In the genomic region with DNA sequence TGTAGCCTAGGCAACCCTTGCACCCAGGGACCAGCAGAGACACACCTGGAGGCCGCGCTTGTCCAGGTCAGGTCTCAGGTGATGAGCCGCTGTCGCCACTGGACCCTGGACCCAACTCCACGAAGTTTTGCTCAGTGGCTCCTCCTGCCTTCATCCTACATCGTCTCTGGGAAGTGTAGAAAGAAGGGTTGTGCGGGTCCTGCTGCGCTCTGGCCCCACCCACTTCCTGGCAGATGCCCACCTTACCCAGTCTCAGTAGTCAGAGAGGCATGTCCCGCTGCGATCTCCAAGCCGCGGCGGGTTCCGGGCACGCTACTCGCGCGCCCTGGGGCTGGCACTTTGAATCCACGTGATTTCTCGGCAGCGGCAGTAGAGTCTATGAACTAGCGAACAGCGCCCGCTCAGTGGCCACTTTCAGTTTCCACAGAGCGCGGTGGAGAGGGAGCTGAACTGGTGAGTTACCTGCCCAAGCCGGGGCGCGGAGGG, we compare ENCODE assay signal across 8 mouse cellular contexts. TPM values are rescaled to one million over a fixed set of nuclear protein-coding genes. Genes with fewer than 3 reads are reported as not detected.
DNase-seq lines count a peak whose midpoint lies in the region; ATAC-seq lines count a peak whose summit lies in the region.

Nlrc5 (plus strand) TSS at position 376 of the 486 bp plus-strand sequence.

- H3K9me3 ChIP-seq in forebrain, embryonic 11.5 days (ENCODE audit: control insufficient read depth, low read length): no peaks in the 10 kb centered on the region
- H3K9me3 ChIP-seq in heart, embryonic 16.5 days (replicated peaks; ENCODE audit: control insufficient read depth, low read length): no peaks in the 10 kb centered on the region
- no peaks in the 10 kb centered on the region for H3K9me3 ChIP-seq in liver, embryonic 15.5 days (replicated peaks)
- H3K9me3 ChIP-seq in neural tube, embryonic 11.5 days (ENCODE audit: control insufficient read depth, low read length): no peaks in the 10 kb centered on the region
- no peaks in the 10 kb centered on the region for H3K9me3 ChIP-seq in stomach, embryonic 16.5 days (replicated peaks; ENCODE audit: control insufficient read depth, low read length)

- peak within 1 kb of the TSS; percentile 79 for H3K4me2 ChIP-seq in forebrain, embryonic 11.5 days (ENCODE audit: low read depth, low read length, severe bottlenecking)
- H3K4me2 ChIP-seq in heart, embryonic 16.5 days (ENCODE audit: low read depth, low read length): peak within 1 kb of the TSS; percentile 95
- H3K4me2 ChIP-seq in liver, embryonic 15.5 days: peak within 1 kb of the TSS; percentile 66
- H3K4me2 ChIP-seq in neural tube, embryonic 11.5 days (ENCODE audit: low read depth): peak within 1 kb of the TSS; percentile 68
- peak within 1 kb of the TSS; percentile 96 for H3K4me2 ChIP-seq in stomach, embryonic 16.5 days (ENCODE audit: low read depth, low read length)

- H3K27ac ChIP-seq in forebrain, embryonic 11.5 days (ENCODE audit: low read depth, low read length): no peak within 1 kb of the TSS
- no peak within 1 kb of the TSS for H3K27ac ChIP-seq in heart, embryonic 16.5 days (ENCODE audit: low read length)
- no peak within 1 kb of the TSS for H3K27ac ChIP-seq in liver, embryonic 15.5 days (replicated peaks)
- no peak within 1 kb of the TSS for H3K27ac ChIP-seq in neural tube, embryonic 11.5 days (ENCODE audit: low read depth, low read length)
- H3K27ac ChIP-seq in stomach, embryonic 16.5 days (ENCODE audit: low read length): no peak within 1 kb of the TSS

- no peaks in the 10 kb centered on the region; the same call in 1 of the 2 replicates for H3K4me1 ChIP-seq in forebrain, embryonic 11.5 days (replicated peaks; ENCODE audit: control insufficient read depth, insufficient read depth, low read length)
- peaks cover 8% of the 10 kb centered on the region; the same call in 1 of the 2 replicates for H3K4me1 ChIP-seq in heart, embryonic 16.5 days (ENCODE audit: control insufficient read depth, insufficient read depth, low read length)
- H3K4me1 ChIP-seq in liver, embryonic 15.5 days (replicated peaks): peaks cover 8% of the 10 kb centered on the region
- no peaks in the 10 kb centered on the region for H3K4me1 ChIP-seq in neural tube, embryonic 11.5 days (ENCODE audit: control insufficient read depth, insufficient read depth, low read length)
- peaks cover 5% of the 10 kb centered on the region for H3K4me1 ChIP-seq in stomach, embryonic 16.5 days (ENCODE audit: control insufficient read depth, insufficient read depth, low read length)

- 2% methylated on average over 29 of the region's 29 CpGs for WGBS in forebrain, embryonic 11.5 days
- WGBS in heart, embryonic 16.5 days: 2% methylated on average over 29 of the region's 29 CpGs
- WGBS in liver, embryonic 15.5 days (ENCODE audit: insufficient replicate concordance): 2% methylated on average over 29 of the region's 29 CpGs
- 2% methylated on average over 29 of the region's 29 CpGs for WGBS in neural tube, embryonic 11.5 days
- WGBS in stomach, embryonic 16.5 days: under 1% methylated on average over 29 of the region's 29 CpGs

- H3K36me3 ChIP-seq in forebrain, embryonic 11.5 days (ENCODE audit: control insufficient read depth, insufficient read depth, low read length): no peaks in the 10 kb centered on the region
- no peaks in the 10 kb centered on the region for H3K36me3 ChIP-seq in heart, embryonic 16.5 days (ENCODE audit: control insufficient read depth, insufficient read depth)
- H3K36me3 ChIP-seq in liver, embryonic 15.5 days (replicated peaks): no peaks in the 10 kb centered on the region
- no peaks in the 10 kb centered on the region for H3K36me3 ChIP-seq in neural tube, embryonic 11.5 days (ENCODE audit: control insufficient read depth, insufficient read depth, low read length)
- no peaks in the 10 kb centered on the region for H3K36me3 ChIP-seq in stomach, embryonic 16.5 days (ENCODE audit: control insufficient read depth, insufficient read depth, low read length)

- ATAC-seq in forebrain, embryonic 11.5 days (replicated peaks; ENCODE audit: low FRiP score): no peak
- ATAC-seq in heart, embryonic 16.5 days (replicated peaks; ENCODE audit: extremely low read depth, insufficient read depth, low FRiP score): peak; percentile 75
- no peak for ATAC-seq in liver, embryonic 15.5 days (ENCODE audit: insufficient read depth)
- no peak for ATAC-seq in neural tube, embryonic 11.5 days (ENCODE audit: insufficient read depth, low FRiP score, low TSS enrichment)
- ATAC-seq in stomach, embryonic 16.5 days (ENCODE audit: insufficient read depth, low FRiP score): peak; percentile 56; the same call in 1 of the 2 replicates

- H3K4me3 ChIP-seq in forebrain, embryonic 11.5 days (ENCODE audit: low read depth, low read length): peak within 1 kb of the TSS; percentile 36
- H3K4me3 ChIP-seq in heart, embryonic 16.5 days (ENCODE audit: low read length): peak within 1 kb of the TSS; percentile 63
- H3K4me3 ChIP-seq in liver, embryonic 15.5 days (replicated peaks): peak within 1 kb of the TSS; percentile 48
- H3K4me3 ChIP-seq in neural tube, embryonic 11.5 days (ENCODE audit: low read depth, low read length): peak within 1 kb of the TSS; percentile 37
- peak within 1 kb of the TSS; percentile 55 for H3K4me3 ChIP-seq in stomach, embryonic 16.5 days (replicated peaks; ENCODE audit: low read length)

- DNase-seq in B cell, adult 2 months: peak; percentile 84 to 85
- DNase-seq in brain, adult 2 months (ENCODE audit: low read depth, low spot score): peak; percentile 56
- peak; percentile 72 for DNase-seq in forebrain, embryonic 11.5 days (ENCODE audit: low spot score)
- DNase-seq in kidney, postnatal 36 days: peak; percentile 79 to 89
- DNase-seq in neural tube, embryonic 11.5 days (ENCODE audit: low spot score): peak; percentile 61

- peak within 1 kb of the TSS; percentile 48 for H3K9ac ChIP-seq in forebrain, embryonic 11.5 days (ENCODE audit: low read length)
- peak within 1 kb of the TSS; percentile 65 for H3K9ac ChIP-seq in heart, embryonic 16.5 days (ENCODE audit: low read length)
- H3K9ac ChIP-seq in liver, embryonic 15.5 days: no peak within 1 kb of the TSS
- no peak within 1 kb of the TSS for H3K9ac ChIP-seq in neural tube, embryonic 11.5 days (ENCODE audit: low read length)
- H3K9ac ChIP-seq in stomach, embryonic 16.5 days (ENCODE audit: low read length): peak within 1 kb of the TSS; percentile 63

- no peaks in the 10 kb centered on the region; the same call in 1 of the 2 replicates for H3K27me3 ChIP-seq in forebrain, embryonic 11.5 days (ENCODE audit: control insufficient read depth, insufficient read depth, low read length)
- peaks cover 13% of the 10 kb centered on the region for H3K27me3 ChIP-seq in heart, embryonic 16.5 days (ENCODE audit: control insufficient read depth, insufficient read depth, low read length)
- H3K27me3 ChIP-seq in liver, embryonic 15.5 days: peaks cover 33% of the 10 kb centered on the region
- 0 out of 2 replicates have a peak, but pooled peaks cover 6% of the 10 kb centered on the region for H3K27me3 ChIP-seq in neural tube, embryonic 11.5 days (ENCODE audit: control insufficient read depth, insufficient read depth, low read length)
- H3K27me3 ChIP-seq in stomach, embryonic 16.5 days (ENCODE audit: control insufficient read depth, insufficient read depth, low read length): no peaks in the 10 kb centered on the region

RNA-seq across cellular contexts. Expression of gene Nlrc5, which starts in this region (rescaled TPM):
- 0.09 and 0.51 TPM in 2 replicates for polyA plus RNA-seq in forebrain, embryonic 11.5 days (2014; fragmentation: Nextera tagmentation; extraction: Ambion mirVana)
- polyA plus RNA-seq in heart, embryonic 16.5 days (2015; fragmentation: Nextera tagmentation; extraction: Ambion mirVana): 0.51 and 1.1 TPM in 2 replicates
- 0.35 and 0.62 TPM in 2 replicates for polyA plus RNA-seq in liver, embryonic 15.5 days (2015; fragmentation: Nextera tagmentation; extraction: Ambion mirVana)
- polyA plus RNA-seq in neural tube, embryonic 11.5 days (2014; fragmentation: Nextera tagmentation; extraction: Ambion mirVana): 0.05 TPM in 1 of 2 replicates, not detected in the other
- polyA plus RNA-seq in stomach, embryonic 16.5 days (2015; fragmentation: Nextera tagmentation; extraction: Ambion mirVana): 0.28 and 0.45 TPM in 2 replicates

Comparison
In these comparisons a context has a peak if more than half of its experiments do, and no peak if none do; other contexts are left out.
1. Peak in DNase-seq, H3K4me3 ChIP-seq, H3K9ac ChIP-seq and H3K4me2 ChIP-seq in forebrain, embryonic 11.5 days; RNA of the gene not detected or under 1 TPM.
2. Peak in DNase-seq, H3K4me3 ChIP-seq and H3K4me2 ChIP-seq in neural tube, embryonic 11.5 days; RNA of the gene not detected or under 1 TPM.
3. Peak in ATAC-seq, H3K4me3 ChIP-seq, H3K9ac ChIP-seq and H3K4me2 ChIP-seq in stomach, embryonic 16.5 days; RNA of the gene not detected or under 1 TPM.